Mouse (Mus musculus) midbrain, embryonic 15.5 days (tissue): ENCODE data around the gene Tnni2. TPM values are rescaled to one million over a fixed set of nuclear protein-coding genes. Genes with fewer than 3 reads are reported as not detected.

Experiments used
- ATAC-seq: fragments of 200-750 bp; cut with Nextera tagmentation; replicated peaks from 2 replicates; pipeline ENCODE4 v1.8.0; 2017; ENCODE audit warnings: moderate TSS enrichment
- H3K27ac ChIP-seq: fragments of 300-500 bp; sonication (generic); 2 replicates; pipeline ENCODE4 v1.5.1; 2015; ENCODE audit warnings: mild to moderate bottlenecking, inconsistent platforms
- H3K27me3 ChIP-seq: fragments of 300-500 bp; sonication (generic); replicated peaks from 2 replicates; pipeline ENCODE4 v1.6.1; 2015; ENCODE audit warnings: inconsistent platforms
- H3K36me3 ChIP-seq: fragments of 300-500 bp; sonication (generic); replicated peaks from 2 replicates; pipeline ENCODE4 v1.6.1; 2015; ENCODE audit warnings: inconsistent platforms
- H3K4me1 ChIP-seq: fragments of 300-500 bp; sonication (generic); 2 replicates; pipeline ENCODE4 v1.6.1; 2015; ENCODE audit warnings: inconsistent platforms
- H3K4me2 ChIP-seq: fragments of 300-500 bp; sonication (generic); 2 replicates; pipeline ENCODE4 v1.6.1; 2015; ENCODE audit warnings: inconsistent platforms, mild to moderate bottlenecking, moderate library complexity
- H3K4me3 ChIP-seq: fragments of 300-500 bp; sonication (generic); 2 replicates; pipeline ENCODE4 v1.5.1; 2015; ENCODE audit warnings: mild to moderate bottlenecking, inconsistent platforms
- H3K9ac ChIP-seq: fragments of 300-500 bp; sonication (generic); 2 replicates; pipeline ENCODE4 v1.6.1; 2015; ENCODE audit warnings: mild to moderate bottlenecking, inconsistent platforms
- H3K9me3 ChIP-seq: fragments of 300-500 bp; sonication (generic); 2 replicates; pipeline ENCODE4 v1.6.1; 2016; ENCODE audit warnings: inconsistent platforms
- WGBS: fragments of 180-500 bp; shearing (Covaris S2); methylation state at CpG from one replicate; pipeline ENCODE4 v1.1.7; 2015; ENCODE audit warnings: mixed read lengths; 5-methylcytosine and 5-hydroxymethylcytosine counted together
- polyA plus RNA-seq: library from polyadenylated mRNA; unstranded; fragments of >200 nt; fragmentation: Nextera tagmentation; extraction: Ambion mirVana; gene quantifications from 2 replicates; pipeline ENCODE4 v1.2.1, GENCODE M21; 2015

Gene Tnni2
- polyA plus RNA-seq, 1 experiment from 2014 or later: 0.25 TPM

DNA sequence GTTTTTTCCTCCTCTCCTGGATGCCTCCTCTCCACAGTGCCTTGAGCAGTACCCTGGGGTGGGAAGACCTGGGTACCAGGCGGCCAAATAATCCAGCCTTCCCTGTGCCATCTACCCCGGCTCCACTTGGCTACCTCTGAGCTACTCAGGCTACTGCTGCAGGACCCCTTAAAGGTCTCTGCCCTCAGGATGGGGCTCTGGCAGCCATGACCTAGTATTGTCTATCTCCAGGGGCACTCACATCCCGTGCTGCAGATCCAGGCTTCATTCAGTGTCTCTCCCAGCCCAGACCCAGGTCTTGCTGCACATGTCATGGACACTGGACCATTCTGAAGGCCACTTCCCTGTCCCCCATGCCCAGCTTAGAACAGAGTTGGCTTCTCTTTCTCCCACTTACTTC is 38.3 kb downstream of the Tnni2 start:
- no peaks in the 10 kb centered on the region for H3K36me3 ChIP-seq
- WGBS: 93% methylated on average over 3 of the region's 3 CpGs
- no peak overlapping the region for H3K27ac ChIP-seq
- no peak for ATAC-seq
- no peak overlapping the region for H3K9ac ChIP-seq
- H3K4me1 ChIP-seq: peaks cover 17% of the 10 kb centered on the region
- no peaks in the 10 kb centered on the region for H3K27me3 ChIP-seq
- no peaks in the 10 kb centered on the region for H3K9me3 ChIP-seq
- no peak overlapping the region for H3K4me2 ChIP-seq
- no peak overlapping the region for H3K4me3 ChIP-seq

DNA sequence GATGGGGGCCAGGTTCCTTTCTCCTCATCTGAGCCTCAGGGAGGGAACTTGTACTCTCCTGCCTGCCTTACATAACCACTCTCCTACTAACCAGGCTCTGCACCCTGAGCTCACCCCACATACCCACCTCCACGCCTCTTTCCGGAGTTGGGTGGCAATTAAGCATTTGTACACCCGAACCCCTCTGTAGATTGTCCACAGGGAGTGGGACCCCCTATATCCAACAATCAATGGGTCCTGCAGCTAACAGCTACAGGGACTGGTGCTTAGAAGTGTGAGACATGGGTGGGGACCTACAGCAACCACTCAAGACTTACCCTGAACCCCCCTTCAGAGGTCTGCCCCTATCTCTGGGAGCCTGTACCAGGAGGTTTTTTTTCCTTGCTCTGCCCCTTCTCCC is 39.1 kb downstream of the Tnni2 start:
- H3K9me3 ChIP-seq: no peaks in the 10 kb centered on the region
- no peak overlapping the region for H3K27ac ChIP-seq
- no peak overlapping the region for H3K4me2 ChIP-seq
- no peak for ATAC-seq
- H3K27me3 ChIP-seq: no peaks in the 10 kb centered on the region
- H3K4me1 ChIP-seq: peaks cover 17% of the 10 kb centered on the region
- no peak overlapping the region for H3K4me3 ChIP-seq
- WGBS: 96% methylated on average over 3 of the region's 3 CpGs
- no peaks in the 10 kb centered on the region for H3K36me3 ChIP-seq
- H3K9ac ChIP-seq: no peak overlapping the region

DNA sequence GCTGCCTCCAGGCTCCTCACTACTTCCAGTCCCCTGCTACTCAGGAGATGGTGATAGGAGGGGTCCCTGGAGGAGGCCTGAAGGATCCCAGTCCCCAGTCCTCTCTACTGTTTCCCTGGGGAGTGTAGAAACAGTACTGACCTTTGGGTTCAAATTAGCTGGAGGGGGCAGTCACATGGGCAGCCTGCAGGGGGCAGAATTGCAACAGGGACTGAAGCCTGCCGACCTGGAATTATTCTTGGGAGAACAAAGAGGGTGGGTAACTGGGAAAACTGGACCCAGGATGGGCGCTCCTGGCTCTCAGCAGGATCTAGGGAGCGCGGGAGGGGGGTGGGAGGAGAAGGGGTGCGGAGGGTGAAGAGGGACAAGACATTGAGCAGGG is 39.6 kb downstream of the Tnni2 start:
- Histone ChIP-seq H3K9ac (peak overlapping the region; percentile 47; the same call in 1 of the 2 replicates), H3K4me3 (peak overlapping the region; percentile 19), H3K4me1 (peaks cover 17% of the 10 kb centered on the region), H3K27ac (peak overlapping the region; percentile 42; the same call in 1 of the 2 replicates), H3K27me3 (no peaks in the 10 kb centered on the region), H3K36me3 (no peaks in the 10 kb centered on the region), H3K9me3 (no peaks in the 10 kb centered on the region), H3K4me2 (peak overlapping the region; percentile 52)
- no peak for ATAC-seq
- 4% methylated on average over 5 of the region's 5 CpGs for WGBS

- Histone ChIP-seq H3K9ac (peak overlapping the region; percentile 47), H3K4me3 (peak overlapping the region; percentile 19), H3K9me3 (no peaks in the 10 kb centered on the region), H3K4me2 (peak overlapping the region; percentile 52), H3K4me1 (peaks cover 17% of the 10 kb centered on the region), H3K27ac (peak overlapping the region; percentile 42; the same call in 1 of the 2 replicates), H3K27me3 (no peaks in the 10 kb centered on the region), H3K36me3 (no peaks in the 10 kb centered on the region)
- peak; percentile 56 for ATAC-seq
- 4% methylated on average over 21 of the region's 22 CpGs for WGBS
These were observed 40.1 kb downstream of the Tnni2 start for GRCm38 (mm10) chr7:142481568-142482255.

- Histone ChIP-seq H3K27ac (0 out of 2 replicates have a peak overlapping the region, but pooled peaks have one; percentile 42), H3K9ac (0 out of 2 replicates have a peak overlapping the region, but pooled peaks have one; percentile 47), H3K4me2 (peak overlapping the region; percentile 52; the same call in 1 of the 2 replicates), H3K9me3 (no peaks in the 10 kb centered on the region), H3K27me3 (no peaks in the 10 kb centered on the region), H3K4me1 (peaks cover 18% of the 10 kb centered on the region), H3K36me3 (no peaks in the 10 kb centered on the region), H3K4me3 (no peak overlapping the region)
- peak; percentile 9; the same call in 1 of the 2 replicates for ATAC-seq
- whole genome bisulfite sequencing: 19% methylated on average over 6 of the region's 6 CpGs
These were observed 40.6 kb downstream of the Tnni2 start for GRCm38 (mm10) chr7:142482256-142482609.

DNA sequence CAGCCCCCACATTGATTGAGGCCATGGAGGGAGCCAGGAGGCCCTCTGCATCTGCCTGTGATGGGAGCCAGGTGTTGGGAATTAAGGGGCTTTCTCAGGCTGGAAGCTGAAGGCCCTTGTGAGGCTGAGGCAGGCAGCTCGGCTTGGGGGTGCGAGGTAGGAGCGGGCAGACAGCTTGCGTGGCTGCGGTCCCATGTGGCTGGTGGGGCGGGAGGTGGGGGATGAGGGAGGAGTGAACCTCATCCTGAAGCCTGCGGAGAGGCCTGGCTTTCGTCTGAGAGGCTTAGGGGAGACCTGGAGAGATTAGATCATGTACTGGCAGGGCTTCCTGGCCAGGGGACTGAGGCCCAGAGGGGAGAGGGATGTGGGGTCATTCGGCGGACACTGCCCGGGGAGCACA is 41.5 kb downstream of the Tnni2 start:
- H3K36me3 ChIP-seq: no peaks in the 10 kb centered on the region
- no peak overlapping the region for H3K27ac ChIP-seq
- H3K27me3 ChIP-seq: no peaks in the 10 kb centered on the region
- no peak for ATAC-seq
- 54% methylated on average over 11 of the region's 11 CpGs for WGBS
- no peak overlapping the region for H3K4me2 ChIP-seq
- H3K9me3 ChIP-seq: no peaks in the 10 kb centered on the region
- H3K4me1 ChIP-seq: peaks cover 23% of the 10 kb centered on the region
- no peak overlapping the region for H3K4me3 ChIP-seq
- H3K9ac ChIP-seq: no peak overlapping the region

GRCm38 (mm10) chr7:142484780-142485179 is 43.2 kb downstream of the Tnni2 start:
- Histone ChIP-seq H3K9me3 (no peaks in the 10 kb centered on the region), H3K27me3 (no peaks in the 10 kb centered on the region), H3K9ac (no peak overlapping the region), H3K36me3 (no peaks in the 10 kb centered on the region), H3K4me1 (peaks cover 23% of the 10 kb centered on the region), H3K27ac (no peak overlapping the region), H3K4me2 (no peak overlapping the region), H3K4me3 (no peak overlapping the region)
- 86% methylated on average over 12 of the region's 12 CpGs for WGBS
- ATAC-seq: no peak

- no peaks in the 10 kb centered on the region for H3K36me3 ChIP-seq
- no peak overlapping the region for H3K27ac ChIP-seq
- 75% methylated on average over 8 of the region's 8 CpGs for WGBS
- no peak overlapping the region for H3K9ac ChIP-seq
- H3K4me2 ChIP-seq: no peak overlapping the region
- no peak for ATAC-seq
- H3K4me1 ChIP-seq: peaks cover 17% of the 10 kb centered on the region
- H3K27me3 ChIP-seq: no peaks in the 10 kb centered on the region
- no peaks in the 10 kb centered on the region for H3K9me3 ChIP-seq
- H3K4me3 ChIP-seq: no peak overlapping the region
These were observed 45.1 kb downstream of the Tnni2 start for GRCm38 (mm10) chr7:142486751-142487162.

- 0 out of 2 replicates have a peak overlapping the region, but pooled peaks have one; percentile 24 for H3K4me2 ChIP-seq
- no peak overlapping the region for H3K27ac ChIP-seq
- ATAC-seq: peak; percentile 57
These were observed 45.8 kb downstream of the Tnni2 start for GRCm38 (mm10) chr7:142487341-142487859.

DNA sequence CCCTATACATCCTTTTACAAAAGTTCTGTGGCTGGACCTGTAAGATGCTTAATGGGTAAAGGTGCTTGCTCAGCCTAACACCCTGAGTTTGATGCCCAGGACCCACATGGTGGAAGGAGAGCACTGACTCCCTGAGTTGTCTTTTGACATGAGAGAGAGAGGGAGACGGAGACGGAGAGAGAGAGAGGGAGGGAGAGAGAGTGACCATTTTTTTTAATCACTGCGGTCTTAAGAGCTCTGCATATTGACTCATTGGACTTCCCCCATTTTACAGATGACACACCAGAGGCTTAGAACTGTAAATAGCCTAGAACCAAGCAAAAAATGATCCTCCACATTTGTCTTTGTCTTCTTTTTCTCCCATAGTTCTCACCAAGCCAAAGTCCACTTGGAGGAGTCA is 46.4 kb downstream of the Tnni2 start:
- WGBS: 77% methylated on average over 3 of the region's 3 CpGs
- no peaks in the 10 kb centered on the region for H3K27me3 ChIP-seq
- no peak overlapping the region for H3K4me3 ChIP-seq
- no peaks in the 10 kb centered on the region for H3K9me3 ChIP-seq
- H3K36me3 ChIP-seq: no peaks in the 10 kb centered on the region
- H3K4me1 ChIP-seq: peaks cover 10% of the 10 kb centered on the region; the same call in 1 of the 2 replicates
- H3K9ac ChIP-seq: no peak overlapping the region
- H3K4me2 ChIP-seq: no peak overlapping the region
- H3K27ac ChIP-seq: no peak overlapping the region
- no peak for ATAC-seq

More at GRCm38 (mm10) chr7:142487341-142487859, 45.8 kb downstream of the Tnni2 start:
- no peak overlapping the region for H3K4me3 ChIP-seq
- H3K27me3 ChIP-seq: no peaks in the 10 kb centered on the region
- no peaks in the 10 kb centered on the region for H3K36me3 ChIP-seq
- peaks cover 11% of the 10 kb centered on the region; the same call in 1 of the 2 replicates for H3K4me1 ChIP-seq
- no peaks in the 10 kb centered on the region for H3K9me3 ChIP-seq
- 10% methylated on average over 9 of the region's 9 CpGs for WGBS
- H3K9ac ChIP-seq: no peak overlapping the region

DNA sequence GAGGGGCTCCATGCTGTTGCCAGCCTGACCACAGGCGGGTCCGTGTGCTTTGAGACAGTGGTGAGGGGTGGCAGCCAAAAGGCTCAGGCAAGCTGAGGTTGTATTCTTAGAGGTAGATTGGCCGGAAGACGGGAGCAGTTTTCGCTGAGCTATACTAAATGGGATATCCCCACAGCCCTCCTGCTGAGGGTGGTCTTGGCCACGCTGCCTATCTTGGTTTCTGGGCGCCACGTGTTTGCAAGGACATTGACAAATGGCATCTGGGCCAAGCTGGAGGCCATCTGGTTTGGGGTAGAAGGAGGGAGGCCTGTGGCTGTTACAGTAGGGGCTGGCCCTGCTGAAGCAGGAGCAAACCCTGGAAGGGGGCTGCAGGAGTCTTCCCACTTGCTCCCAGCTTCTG is 51.9 kb downstream of the Tnni2 start:
- Histone ChIP-seq H3K27ac (no peak overlapping the region), H3K9me3 (no peaks in the 10 kb centered on the region), H3K4me3 (no peak overlapping the region), H3K9ac (no peak overlapping the region), H3K36me3 (no peaks in the 10 kb centered on the region), H3K4me1 (no peaks in the 10 kb centered on the region), H3K4me2 (no peak overlapping the region), H3K27me3 (no peaks in the 10 kb centered on the region)
- no peak for ATAC-seq
- WGBS: 88% methylated on average over 8 of the region's 8 CpGs
